Mouse (Mus musculus): ENCODE data around the gene Gm42906.

Gene Gm42906

DNA sequence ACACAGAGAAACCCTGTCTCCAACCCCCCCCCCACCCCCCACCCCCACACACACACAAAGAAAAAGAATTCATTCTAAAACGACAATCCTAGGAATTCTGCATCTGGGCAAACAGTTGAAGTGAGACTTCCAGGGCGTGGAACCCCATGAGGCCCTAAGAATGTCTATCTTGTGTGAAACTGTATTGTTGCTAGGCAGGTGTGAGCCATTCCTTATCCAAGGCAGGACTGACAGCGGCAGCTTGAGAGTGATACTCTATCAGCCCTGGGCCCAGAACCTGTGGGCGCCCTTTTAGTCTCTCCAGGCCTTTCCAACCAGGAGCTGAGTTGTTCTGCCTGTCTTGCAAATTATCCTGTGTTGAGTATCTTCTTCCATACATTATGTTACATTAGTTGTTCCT, 129.6 kb downstream of the Gm42906 start:
- no peak for DNase-seq (ENCODE audit: extremely low spot score)

DNA sequence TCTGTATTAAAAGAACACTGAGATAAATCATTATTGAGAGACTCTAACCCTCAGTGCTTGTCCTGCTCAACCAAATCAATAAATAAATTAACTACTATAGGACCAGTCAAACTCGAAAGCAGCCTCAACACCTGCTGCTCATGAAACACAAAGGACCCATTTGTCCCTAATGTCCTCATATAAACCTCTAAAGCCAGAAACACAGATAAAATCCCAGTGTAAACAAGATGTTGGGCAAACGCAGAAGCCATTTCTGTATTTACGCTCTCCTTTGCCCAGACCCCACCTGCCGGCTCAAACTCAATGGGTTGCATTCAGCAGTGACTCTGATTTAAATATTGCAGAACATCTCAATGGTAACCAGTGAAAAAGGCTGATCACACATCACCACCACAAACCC, 131.7 kb downstream of the Gm42906 start:
- no peak for DNase-seq (ENCODE audit: extremely low spot score)

DNA sequence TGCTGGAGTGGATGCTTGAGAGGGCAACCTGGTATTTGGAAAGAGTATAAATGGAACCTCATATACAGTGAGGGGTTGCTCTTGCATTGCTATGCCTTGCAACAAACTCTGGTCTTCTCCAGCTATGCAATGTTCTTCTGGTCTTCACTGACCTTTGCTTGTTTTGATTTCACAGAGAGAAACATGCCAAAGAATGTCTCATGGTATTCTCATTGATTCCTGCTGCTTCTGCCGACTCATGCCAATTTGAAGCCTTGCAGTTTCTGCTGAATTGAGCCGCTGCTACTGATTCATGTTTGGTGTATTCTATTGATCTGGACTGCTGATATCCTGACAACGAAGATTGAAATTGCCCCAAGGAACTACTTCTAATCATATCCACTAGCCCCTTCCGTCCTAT, 134.4 kb downstream of the Gm42906 start:
- DNase-seq (ENCODE audit: extremely low spot score), result no peak

DNA sequence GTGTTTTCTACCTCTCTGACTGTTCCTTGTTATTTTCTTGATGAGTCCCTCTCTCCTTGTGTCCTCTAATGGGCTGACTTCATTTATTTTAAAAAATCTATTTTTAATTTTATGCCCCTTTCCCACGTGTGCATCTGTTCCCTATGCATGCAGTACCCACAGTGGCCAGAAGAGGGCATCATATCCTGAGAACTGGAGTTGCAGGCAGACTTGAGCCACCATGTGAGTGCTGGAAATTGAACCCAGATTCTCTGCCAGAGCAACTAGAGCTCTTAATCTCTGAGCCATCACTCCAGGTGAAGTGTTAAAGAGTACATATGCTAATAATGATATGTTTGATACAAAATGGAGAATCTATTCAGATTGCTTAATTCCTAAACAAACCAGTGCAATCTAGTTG, 135.7 kb downstream of the Gm42906 start:
- DNase-seq (ENCODE audit: extremely low spot score), result peak; percentile 24

DNA sequence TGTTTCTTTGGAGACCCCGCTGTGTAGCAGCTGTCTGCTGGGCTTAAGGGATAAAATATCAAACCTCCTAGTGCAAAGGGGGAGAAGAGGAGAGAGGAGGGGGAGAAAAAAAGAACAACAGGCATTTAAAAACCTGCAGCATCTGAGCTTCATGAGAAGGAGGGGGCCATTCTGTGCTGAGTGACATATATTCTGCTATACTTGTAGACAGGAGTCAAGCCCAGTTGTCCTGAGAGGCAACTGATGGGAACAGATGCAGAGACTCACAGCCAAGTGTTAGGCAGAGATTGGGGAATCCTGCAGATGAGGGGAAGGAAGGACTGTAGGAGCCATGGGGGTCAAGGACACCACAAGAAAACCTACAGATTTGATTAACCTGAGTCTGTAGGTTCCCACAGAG, 141.6 kb downstream of the Gm42906 start:
- DNase-seq (ENCODE audit: extremely low spot score), result no peak

DNA sequence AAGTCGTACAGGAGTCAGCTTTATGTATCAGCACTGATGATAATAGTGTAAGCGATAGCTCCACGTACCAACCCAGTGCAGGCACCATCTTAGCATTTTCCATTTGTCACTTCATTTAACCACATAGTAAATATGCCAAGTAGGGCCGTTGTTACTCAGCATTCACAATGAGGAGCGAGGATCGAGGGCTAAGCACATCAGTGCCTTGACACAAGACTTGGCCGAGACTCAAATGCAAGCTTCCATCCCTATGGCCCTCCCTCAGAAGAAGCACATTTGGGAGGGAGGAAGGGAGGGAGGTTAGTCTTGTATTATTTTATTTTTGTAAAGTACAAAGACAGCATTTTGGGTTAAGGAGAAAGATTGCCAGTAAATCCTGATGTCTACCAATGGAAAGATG, 148.4 kb downstream of the Gm42906 start:
- DNase-seq (ENCODE audit: extremely low spot score), result no peak

DNA sequence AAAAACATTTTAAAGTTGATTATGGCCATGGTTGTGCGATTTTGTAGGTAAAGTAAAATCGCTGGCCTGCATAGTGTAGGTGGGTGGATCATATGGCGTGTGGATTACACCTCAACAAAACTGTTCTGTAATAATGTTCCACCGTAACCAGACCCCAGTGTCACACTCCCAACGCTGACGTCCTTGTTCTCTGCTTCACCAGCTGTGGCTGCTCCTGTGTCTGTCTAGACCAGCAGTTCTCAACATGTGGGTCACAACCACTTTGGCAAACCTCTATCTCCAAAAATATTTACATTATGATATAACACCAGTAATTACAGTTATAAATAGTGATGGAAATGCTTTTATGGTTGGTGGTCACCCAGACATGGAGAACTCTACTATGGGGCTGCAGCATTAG, 150.0 kb downstream of the Gm42906 start:
- no peak for DNase-seq (ENCODE audit: extremely low spot score)

DNA sequence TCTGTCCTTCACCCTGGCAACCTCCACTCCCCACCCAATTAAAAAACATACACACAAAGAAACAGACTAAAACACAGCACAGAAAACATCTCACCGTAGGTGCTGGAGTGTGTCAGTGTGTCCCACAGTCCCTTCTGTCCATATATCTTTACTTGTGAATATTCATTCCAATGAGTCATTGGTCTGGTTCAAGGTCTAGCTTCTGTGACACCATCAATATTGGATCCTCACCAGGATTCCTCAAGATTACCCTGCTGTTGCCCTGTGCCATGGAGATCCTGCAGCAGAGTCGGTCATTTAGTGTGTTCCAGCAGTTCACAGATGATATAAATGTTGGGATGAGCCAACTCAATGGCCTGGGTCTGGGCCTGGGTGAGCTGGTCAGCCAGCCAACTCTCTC, 152.0 kb downstream of the Gm42906 start:
- no peak for DNase-seq (ENCODE audit: extremely low spot score)

DNA sequence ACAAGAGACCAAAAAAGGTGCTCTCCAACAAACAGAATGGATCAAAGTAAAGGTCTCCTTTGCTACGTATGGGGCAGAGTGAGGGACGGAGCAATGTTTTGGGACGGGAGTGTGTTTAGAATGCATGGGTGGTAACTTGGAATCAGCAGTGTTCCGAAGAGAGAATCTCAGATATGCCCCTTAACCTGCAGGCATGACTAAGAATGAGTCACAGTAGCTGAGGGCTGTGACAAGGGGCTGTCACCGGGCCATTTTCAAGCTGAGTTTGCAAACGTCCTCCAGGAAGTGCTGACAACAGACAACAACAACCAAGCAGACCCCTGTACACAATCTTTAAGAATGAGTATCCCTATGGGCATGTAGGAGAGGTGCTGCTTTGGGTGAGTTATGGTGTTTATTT, 153.7 kb downstream of the Gm42906 start:
- DNase-seq (ENCODE audit: extremely low spot score), result no peak

DNA sequence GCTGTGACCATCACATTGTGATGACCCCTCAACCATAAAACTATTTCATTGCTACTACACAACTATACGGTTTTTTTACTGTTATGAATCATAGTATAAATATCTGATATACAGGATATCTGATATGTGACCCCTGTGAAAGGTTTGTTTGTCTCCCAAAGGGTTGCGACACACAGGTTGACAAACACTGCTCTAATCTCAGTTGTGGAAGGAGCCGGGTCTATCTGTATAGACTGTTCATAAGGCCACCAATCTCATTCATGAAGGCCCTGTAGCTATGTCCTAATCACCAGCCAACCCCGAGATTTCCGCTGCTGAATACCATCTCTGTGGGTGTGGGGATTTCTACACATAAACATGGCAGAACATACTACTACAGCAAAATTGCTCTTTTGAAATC, 157.1 kb downstream of the Gm42906 start:
- DNase-seq (ENCODE audit: extremely low spot score), result no peak

DNA sequence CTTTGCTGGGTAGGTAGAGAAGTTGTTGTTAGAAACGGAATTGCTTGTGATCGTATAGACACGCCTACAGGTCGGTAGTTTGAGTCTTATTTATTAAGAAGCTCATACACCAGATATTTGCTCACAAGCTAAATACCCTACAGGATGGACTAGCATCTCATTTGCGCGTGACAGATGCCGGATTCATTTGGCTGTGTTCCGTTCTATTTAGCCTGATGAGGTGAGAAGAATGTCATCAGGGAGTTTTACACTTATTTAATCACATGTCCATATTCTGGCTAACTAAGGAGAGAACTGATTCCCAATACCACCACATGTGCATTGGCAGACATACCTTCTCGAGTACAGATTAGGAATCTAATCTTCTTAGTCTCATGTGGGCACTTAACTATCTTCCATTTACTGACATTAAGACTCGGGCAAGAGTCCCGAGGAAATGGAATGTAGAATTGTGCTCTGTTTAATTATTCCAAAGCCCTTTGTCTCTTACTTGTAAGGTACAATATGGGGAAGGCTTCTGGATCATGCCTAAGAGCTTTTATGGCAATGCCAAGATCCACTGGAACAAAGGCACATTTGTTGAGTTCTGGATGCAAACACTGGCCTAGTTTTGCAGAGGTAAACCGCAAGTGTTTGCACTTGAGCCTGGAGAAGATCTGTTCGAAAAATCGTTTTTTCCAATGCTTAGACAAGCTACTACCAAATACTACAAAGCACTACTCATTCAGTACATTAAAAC, 160.9 kb downstream of the Gm42906 start:
- no peak for DNase-seq (ENCODE audit: extremely low spot score)

DNA sequence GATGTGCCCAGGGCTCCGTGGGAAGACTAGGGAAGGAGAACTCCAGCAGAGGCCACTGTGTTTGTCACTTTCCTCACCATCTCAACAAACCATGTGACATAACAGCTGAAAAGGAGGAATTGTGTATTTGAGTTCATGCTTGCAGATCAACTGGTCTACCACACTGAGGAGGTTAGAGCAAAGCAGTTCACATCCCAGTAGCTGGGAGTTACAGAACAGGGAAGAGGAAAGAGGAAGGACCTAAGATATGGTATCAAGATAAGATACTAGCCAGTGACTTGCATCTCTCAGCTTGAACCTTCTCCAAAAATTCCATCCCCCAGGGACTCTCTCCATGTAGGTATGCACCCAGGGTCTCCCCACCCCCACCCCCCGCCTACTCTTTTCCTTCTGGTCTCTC, 166.4 kb downstream of the Gm42906 start:
- no peak for DNase-seq (ENCODE audit: extremely low spot score)

DNA sequence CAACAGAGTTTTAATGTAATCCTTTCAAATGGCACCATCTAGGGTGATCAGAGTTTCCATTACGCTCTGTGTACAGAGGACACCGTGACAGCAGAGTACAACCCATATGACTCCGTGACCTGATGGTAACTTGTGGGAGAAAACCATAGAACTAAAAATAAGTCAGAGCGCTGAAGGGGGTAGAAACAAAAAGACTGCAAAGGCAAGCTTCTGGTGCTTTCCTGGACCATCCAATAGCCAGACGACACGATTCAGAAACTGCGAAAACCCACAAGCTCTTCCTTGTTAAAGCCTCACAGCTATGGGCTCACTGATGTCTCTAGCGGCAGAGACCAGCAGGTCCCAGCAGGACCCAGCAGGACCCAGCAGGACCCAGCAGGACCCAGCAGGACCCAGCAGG, 175.8 kb downstream of the Gm42906 start:
- DNase-seq (ENCODE audit: extremely low spot score), result no peak

DNA sequence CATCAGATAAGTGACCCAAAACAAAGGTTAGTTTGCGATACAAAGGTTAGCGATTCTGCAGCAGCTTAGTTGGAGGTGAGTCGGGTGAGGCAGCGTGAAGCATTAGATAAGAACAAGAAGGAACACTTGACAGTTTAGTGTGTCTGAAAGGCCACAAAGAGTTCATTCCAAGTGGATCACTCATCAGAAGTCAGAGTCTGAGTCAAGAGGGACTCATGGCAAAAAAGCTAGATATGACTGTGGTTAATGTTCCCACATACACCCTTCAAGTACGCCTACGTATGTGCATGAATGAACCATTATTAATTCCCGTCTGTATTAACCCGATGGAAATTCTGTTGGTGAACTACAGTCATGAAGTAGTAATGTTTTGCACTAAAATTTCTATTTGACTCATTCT, 176.3 kb downstream of the Gm42906 start:
- DNase-seq (ENCODE audit: extremely low spot score), result no peak

DNA sequence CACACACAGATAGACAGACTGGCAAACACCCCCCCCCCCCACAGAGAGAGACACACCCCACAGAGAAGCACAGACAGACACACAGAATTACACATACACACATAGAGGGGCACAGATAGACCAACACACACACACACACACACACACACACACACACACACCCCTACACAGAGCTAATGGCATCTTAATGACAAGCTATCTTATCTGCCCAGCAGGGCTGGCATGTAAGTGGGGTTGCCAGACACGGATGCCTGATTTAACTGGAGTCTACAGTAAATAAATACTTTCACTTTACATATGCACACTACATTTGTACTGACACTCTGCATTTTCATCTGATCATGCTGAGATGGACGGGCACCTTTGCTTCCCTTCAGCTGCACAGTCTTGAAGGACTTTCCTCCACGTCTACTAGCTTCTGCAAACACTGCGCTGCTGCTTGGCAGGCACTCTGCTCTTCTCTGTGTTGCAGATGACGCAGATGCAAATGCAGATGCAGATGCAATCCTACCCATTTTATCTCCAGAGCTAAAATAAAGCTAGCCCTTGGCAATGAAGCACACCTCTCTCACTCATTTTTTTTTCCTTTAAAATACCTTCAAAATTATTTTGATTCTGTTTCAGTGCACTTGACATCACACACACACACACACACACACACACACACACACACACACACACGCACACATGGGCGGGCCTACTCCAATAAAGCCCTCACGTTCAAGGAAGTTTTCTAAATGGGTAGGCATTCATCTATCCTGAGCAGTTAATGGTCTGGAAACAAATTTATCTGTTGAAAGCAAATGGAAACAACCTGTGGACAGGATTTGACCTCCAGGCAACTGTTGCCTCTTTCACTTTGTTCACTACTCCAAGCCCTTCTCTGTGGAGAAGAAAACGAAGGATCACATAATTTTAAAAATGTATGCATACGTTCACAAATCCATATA, 179.0 kb downstream of the Gm42906 start:
- no peak for DNase-seq (ENCODE audit: extremely low spot score)

DNA sequence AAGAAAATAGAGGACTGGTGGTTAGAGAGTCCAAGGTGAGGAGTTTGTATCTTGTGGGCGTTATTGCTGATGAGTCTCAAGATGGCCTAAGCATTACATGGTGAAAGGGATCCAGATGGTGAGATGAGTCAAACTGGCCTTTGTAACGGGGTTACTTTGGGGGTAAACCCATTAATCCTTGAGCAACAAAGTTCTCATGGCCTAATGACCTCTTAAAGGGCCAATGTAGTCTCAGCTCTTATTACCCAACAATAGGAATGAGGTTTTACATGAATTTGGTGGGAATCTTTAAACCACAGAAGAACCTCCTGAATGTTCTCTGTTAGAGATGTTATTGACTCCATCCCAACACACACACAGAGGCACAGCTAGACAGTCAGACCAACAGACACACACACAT, 179.9 kb downstream of the Gm42906 start:
- no peak for DNase-seq (ENCODE audit: extremely low spot score)

DNA sequence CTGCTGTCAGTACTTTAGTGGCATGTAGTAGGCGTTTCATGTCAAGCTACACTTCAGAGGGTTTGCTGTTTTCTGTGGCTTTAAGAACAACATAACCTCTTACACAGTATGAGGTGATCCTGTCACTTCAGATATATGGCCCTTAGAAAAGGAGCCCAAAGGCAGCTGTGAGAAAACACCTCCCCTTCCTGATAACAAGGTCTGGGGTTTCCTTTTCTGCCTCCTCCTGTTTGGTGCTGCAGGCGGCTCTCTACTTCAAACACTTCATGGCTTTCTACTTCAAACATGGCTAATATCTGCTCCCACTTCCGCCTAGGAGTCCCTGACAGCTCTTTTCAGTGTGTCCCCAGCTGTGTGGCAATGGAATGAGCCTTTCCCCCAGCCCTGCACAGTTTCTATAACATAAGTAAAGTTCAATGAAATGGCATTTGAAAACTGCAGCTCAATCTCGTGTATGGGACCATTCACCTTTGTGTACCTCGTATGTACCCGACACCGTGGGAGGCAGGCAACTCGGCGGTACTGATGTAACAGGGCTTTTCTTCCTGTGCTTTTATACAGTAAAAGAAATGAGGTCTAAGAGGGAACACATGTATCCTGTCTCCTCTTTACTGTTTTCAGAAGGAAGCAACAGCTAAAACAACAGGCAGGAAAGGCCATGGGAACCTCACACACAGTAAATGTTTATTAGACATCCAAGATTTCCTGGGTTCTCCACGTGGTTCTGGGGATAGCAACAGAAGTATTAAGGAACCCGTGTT, 180.7 kb downstream of the Gm42906 start:
- DNase-seq (ENCODE audit: extremely low spot score), result peak; percentile 37

DNA sequence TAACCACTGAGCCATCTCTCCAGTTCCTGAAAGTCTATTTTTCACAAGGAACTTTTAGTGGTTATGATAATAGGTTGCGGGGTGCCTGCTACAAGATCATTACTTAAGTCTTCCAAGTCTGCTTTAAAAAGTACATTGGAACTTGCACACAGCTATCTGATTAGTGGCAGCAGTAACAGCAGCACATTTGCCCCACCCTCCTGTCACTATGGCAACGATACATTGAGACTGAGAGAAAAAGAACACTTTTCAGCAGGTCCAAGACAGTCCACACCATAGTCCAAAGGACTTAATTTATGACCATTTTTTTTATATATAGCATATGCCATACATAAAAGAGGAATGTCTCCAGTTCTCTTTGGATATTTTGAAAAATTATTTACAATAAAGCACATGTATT, 181.7 kb downstream of the Gm42906 start:
- DNase-seq (ENCODE audit: extremely low spot score), result no peak

DNA sequence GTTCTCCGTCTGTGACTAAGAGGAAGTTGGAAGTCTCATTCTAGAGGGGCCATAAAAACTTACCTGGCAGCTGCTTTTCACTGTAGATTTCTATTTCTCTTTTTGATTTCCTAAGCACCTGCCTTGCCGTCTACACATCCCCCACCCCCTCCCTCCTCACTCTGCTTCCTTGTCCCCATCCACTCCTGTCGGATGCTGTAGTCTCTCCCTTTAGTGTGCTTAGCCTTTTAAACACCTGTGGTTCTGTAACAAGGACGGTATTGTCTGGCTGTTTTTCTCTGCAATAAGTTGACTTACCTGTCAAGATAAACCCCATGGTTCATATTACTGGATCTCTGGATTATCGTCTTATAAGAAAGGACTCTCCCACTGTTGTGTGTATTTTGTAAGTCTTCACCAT, 182.4 kb downstream of the Gm42906 start:
- no peak for DNase-seq (ENCODE audit: extremely low spot score)

DNA sequence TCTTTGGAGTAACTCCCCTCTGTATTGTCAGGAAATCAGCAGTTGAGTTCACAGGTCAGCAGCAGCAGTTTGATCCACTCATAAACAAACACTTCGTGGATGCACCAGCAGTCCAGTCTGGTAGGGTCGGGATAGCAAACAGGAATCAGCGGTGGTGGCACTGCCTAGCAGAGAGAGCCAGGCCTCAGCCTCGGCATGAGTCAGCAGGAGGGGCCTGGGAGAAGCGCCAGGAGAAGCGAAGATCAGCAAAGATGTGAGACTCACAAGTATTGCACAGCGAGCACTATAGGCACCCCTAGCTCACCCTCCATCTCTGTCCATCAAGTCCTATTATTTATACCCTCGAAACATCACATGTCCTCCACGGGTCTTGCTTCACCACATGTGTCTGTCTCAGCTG, 189.2 kb downstream of the Gm42906 start:
- no peak for DNase-seq (ENCODE audit: extremely low spot score)

DNA sequence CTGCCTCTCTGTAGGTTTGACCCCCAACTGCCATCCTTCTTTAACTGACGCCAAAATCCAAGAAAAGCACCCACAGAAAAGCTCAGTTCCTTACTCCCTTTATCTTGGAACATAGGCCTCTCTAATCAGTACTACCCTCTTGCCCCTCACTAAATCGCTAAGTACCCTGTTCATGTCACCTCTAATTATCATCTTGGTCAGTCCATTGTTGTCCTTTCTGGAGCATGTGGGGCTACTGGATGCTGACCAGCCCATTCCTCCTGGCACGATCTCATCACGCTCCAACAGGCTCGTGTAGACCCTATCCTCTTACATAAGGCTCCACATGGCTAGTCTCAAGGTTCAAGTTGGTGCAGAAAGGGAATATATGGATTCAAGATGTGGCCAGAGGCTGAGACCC, 191.6 kb downstream of the Gm42906 start:
- no peak for DNase-seq (ENCODE audit: extremely low spot score)

DNA sequence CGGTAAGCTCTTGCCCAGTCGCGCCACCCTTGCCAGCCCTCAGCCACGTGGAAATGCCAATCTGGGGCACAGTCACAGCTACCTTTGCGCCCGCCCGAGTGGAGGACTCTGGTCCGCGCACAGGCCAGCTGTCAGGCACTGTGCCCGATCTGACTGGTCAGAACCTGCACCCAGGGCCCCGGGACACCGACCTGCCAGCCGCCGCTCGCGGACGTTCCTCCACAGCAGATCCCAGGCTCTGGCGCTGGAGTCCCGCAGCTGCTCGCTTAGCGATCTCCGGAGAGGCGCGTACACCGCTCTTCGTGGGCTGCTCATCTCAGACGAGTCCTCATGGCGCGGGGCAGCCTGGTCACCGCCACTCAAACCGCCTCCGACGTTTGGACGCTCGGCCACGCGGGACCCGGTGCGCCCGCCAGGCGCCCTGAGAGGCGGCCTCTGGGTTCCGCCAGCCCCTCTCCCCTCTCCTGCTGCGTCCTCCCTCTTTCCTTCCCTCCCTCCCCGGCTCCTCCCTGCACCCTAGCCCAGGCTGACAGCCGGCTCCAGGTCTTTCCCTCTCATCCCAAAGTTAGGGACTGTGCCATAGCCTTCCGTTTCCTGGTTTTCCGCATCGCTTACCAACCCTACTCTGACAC, 194.4 kb downstream of the Gm42906 start, which contains the start of gene Stard13:
Stard13 (minus strand) TSS at position 437 of the 632 bp plus-strand sequence.
- DNase-seq (ENCODE audit: extremely low spot score), result peak; percentile 68

Data from embryo, embryonic 9.5 days (tissue).